Mouse (Mus musculus): ENCODE measurements around the gene Smc4. TPM values are rescaled to one million over a fixed set of nuclear protein-coding genes. Genes with fewer than 3 reads are reported as not detected.
"Not testable (repeated sequence)": the region's sequence is repeated elsewhere in the genome, so short reads cannot be mapped to it uniquely, and the experiment has no call there.

The Smc4 gene
- polyA plus RNA-seq, 1 experiment from 2014 or later = 28.3 TPM

GRCm38 (mm10) chr3:68977696-68978095 is 26.8 kb upstream of the Smc4 start:
- H3K4me3 ChIP-seq (replicated peaks) = no peak overlapping the region
- WGBS = 95% methylated on average over 4 of the region's 4 CpGs
- H3K9me3 ChIP-seq (replicated peaks) = no peaks in the 10 kb centered on the region
- no peak overlapping the region for H3K4me2 ChIP-seq
- H3K4me1 ChIP-seq = no peaks in the 10 kb centered on the region
- ATAC-seq (ENCODE audit: low FRiP score) = no peak
- no peak overlapping the region for H3K9ac ChIP-seq (replicated peaks)
- no peaks in the 10 kb centered on the region for H3K27me3 ChIP-seq (replicated peaks)
- peaks cover 3% of the 10 kb centered on the region; the same call in 1 of the 2 replicates for H3K36me3 ChIP-seq
- H3K27ac ChIP-seq (replicated peaks) = no peak overlapping the region

- H3K4me2 ChIP-seq = no peak overlapping the region
- H3K27me3 ChIP-seq (replicated peaks) = no peaks in the 10 kb centered on the region
- H3K27ac ChIP-seq (replicated peaks) = no peak overlapping the region
- peaks cover 3% of the 10 kb centered on the region; the same call in 1 of the 2 replicates for H3K36me3 ChIP-seq
- no peaks in the 10 kb centered on the region for H3K4me1 ChIP-seq
- H3K9me3 ChIP-seq (replicated peaks) = no peaks in the 10 kb centered on the region
- ATAC-seq (ENCODE audit: low FRiP score) = no peak
- WGBS = 95% methylated on average over 10 of the region's 10 CpGs
- no peak overlapping the region for H3K9ac ChIP-seq (replicated peaks)
- no peak overlapping the region for H3K4me3 ChIP-seq (replicated peaks)
Measured at GRCm38 (mm10) chr3:68979187-68979586, 25.4 kb upstream of the Smc4 start.

GRCm38 (mm10) chr3:68980898-68981297 is 23.6 kb upstream of the Smc4 start:
- 83% methylated on average over 9 of the region's 9 CpGs for WGBS
- Histone ChIP-seq H3K27me3 (replicated peaks) (no peaks in the 10 kb centered on the region), H3K4me1 (no peaks in the 10 kb centered on the region), H3K36me3 (peaks cover 9% of the 10 kb centered on the region), H3K9ac (replicated peaks) (no peak overlapping the region), H3K27ac (replicated peaks) (no peak overlapping the region), H3K4me2 (no peak overlapping the region), H3K9me3 (replicated peaks) (no peaks in the 10 kb centered on the region), H3K4me3 (replicated peaks) (no peak overlapping the region)
- ATAC-seq (ENCODE audit: low FRiP score) = no peak

GRCm38 (mm10) chr3:68986550-68986949 is 18.0 kb upstream of the Smc4 start:
- WGBS = 87% methylated on average over 2 of the region's 2 CpGs
- Histone ChIP-seq H3K27ac (replicated peaks) (no peak overlapping the region), H3K9ac (replicated peaks) (no peak overlapping the region), H3K4me1 (no peaks in the 10 kb centered on the region), H3K4me2 (no peak overlapping the region), H3K9me3 (replicated peaks) (no peaks in the 10 kb centered on the region), H3K4me3 (replicated peaks) (no peak overlapping the region), H3K36me3 (peaks cover 12% of the 10 kb centered on the region), H3K27me3 (replicated peaks) (no peaks in the 10 kb centered on the region)
- ATAC-seq (ENCODE audit: low FRiP score) = no peak

- 92% methylated on average over 4 of the region's 4 CpGs for WGBS
- no peaks in the 10 kb centered on the region for H3K9me3 ChIP-seq (replicated peaks)
- no peak overlapping the region for H3K27ac ChIP-seq (replicated peaks)
- H3K9ac ChIP-seq (replicated peaks) = no peak overlapping the region
- peaks cover 17% of the 10 kb centered on the region for H3K4me1 ChIP-seq
- H3K27me3 ChIP-seq (replicated peaks) = no peaks in the 10 kb centered on the region
- H3K36me3 ChIP-seq = no peaks in the 10 kb centered on the region
- ATAC-seq (ENCODE audit: low FRiP score) = no peak
- no peak overlapping the region for H3K4me3 ChIP-seq (replicated peaks)
- H3K4me2 ChIP-seq = no peak overlapping the region
Measured at GRCm38 (mm10) chr3:69002781-69003180, 1.8 kb upstream of the Smc4 start.

- whole genome bisulfite sequencing = under 1% methylated on average over 7 of the region's 7 CpGs
- peak; percentile 13 for ATAC-seq (ENCODE audit: low FRiP score)
- H3K9ac ChIP-seq (replicated peaks) = peak overlapping the region; percentile 61
Measured at GRCm38 (mm10) chr3:69004055-69004436, 492 bp upstream of the Smc4 start.

GRCm38 (mm10) chr3:69005338-69006245 is 1.1 kb downstream of the Smc4 start:
- H3K27ac ChIP-seq (replicated peaks) = peak overlapping the region; percentile 87
- H3K9me3 ChIP-seq (replicated peaks) = no peaks in the 10 kb centered on the region
- peak overlapping the region; percentile 97 for H3K4me2 ChIP-seq
- peak; percentile 56 for ATAC-seq (ENCODE audit: low FRiP score)
- no peaks in the 10 kb centered on the region for H3K36me3 ChIP-seq
- no peaks in the 10 kb centered on the region for H3K27me3 ChIP-seq (replicated peaks)
- H3K9ac ChIP-seq (replicated peaks) = peak overlapping the region; percentile 63
- peak overlapping the region; percentile 95 for H3K4me3 ChIP-seq (replicated peaks)
- WGBS = under 1% methylated on average over 72 of the region's 72 CpGs
- peaks cover 17% of the 10 kb centered on the region for H3K4me1 ChIP-seq

More at GRCm38 (mm10) chr3:69004055-69004436, 492 bp upstream of the Smc4 start:
- peak overlapping the region; percentile 95 for H3K4me3 ChIP-seq (replicated peaks)
- peak overlapping the region; percentile 74 for H3K4me2 ChIP-seq
- H3K36me3 ChIP-seq = no peaks in the 10 kb centered on the region
- H3K9me3 ChIP-seq (replicated peaks) = no peaks in the 10 kb centered on the region
- H3K27me3 ChIP-seq (replicated peaks) = no peaks in the 10 kb centered on the region
- H3K4me1 ChIP-seq = peaks cover 17% of the 10 kb centered on the region
- H3K27ac ChIP-seq (replicated peaks) = peak overlapping the region; percentile 87

GRCm38 (mm10) chr3:69006246-69006760 is 1.8 kb downstream of the Smc4 start:
- Histone ChIP-seq H3K27me3 (replicated peaks) (no peaks in the 10 kb centered on the region), H3K9ac (replicated peaks) (peak overlapping the region; percentile 63), H3K4me3 (replicated peaks) (peak overlapping the region; percentile 95), H3K36me3 (no peaks in the 10 kb centered on the region), H3K27ac (replicated peaks) (peak overlapping the region; percentile 87; the same call in 1 of the 2 replicates), H3K4me2 (peak overlapping the region; percentile 97), H3K4me1 (peaks cover 17% of the 10 kb centered on the region), H3K9me3 (replicated peaks) (no peaks in the 10 kb centered on the region)
- ATAC-seq (ENCODE audit: low FRiP score) = no peak
- WGBS = 4% methylated on average over 21 of the region's 21 CpGs

- ATAC-seq (ENCODE audit: low FRiP score) = no peak
- WGBS = 88% methylated on average over 2 of the region's 2 CpGs
- no peaks in the 10 kb centered on the region for H3K27me3 ChIP-seq (replicated peaks)
Measured at GRCm38 (mm10) chr3:69008873-69009272, 4.3 kb downstream of the Smc4 start.

GRCm38 (mm10) chr3:69017181-69017580 is 12.6 kb downstream of the Smc4 start:
- H3K4me2 ChIP-seq = no peak overlapping the region
- no peak overlapping the region for H3K27ac ChIP-seq (replicated peaks)
- H3K4me1 ChIP-seq = no peaks in the 10 kb centered on the region
- no peaks in the 10 kb centered on the region for H3K9me3 ChIP-seq (replicated peaks)
- 94% methylated on average over 3 of the region's 3 CpGs for WGBS
- H3K9ac ChIP-seq (replicated peaks) = no peak overlapping the region
- no peak for ATAC-seq (ENCODE audit: low FRiP score)
- H3K27me3 ChIP-seq (replicated peaks) = no peaks in the 10 kb centered on the region
- H3K36me3 ChIP-seq = peaks cover 3% of the 10 kb centered on the region; the same call in 1 of the 2 replicates
- H3K4me3 ChIP-seq (replicated peaks) = no peak overlapping the region

More at GRCm38 (mm10) chr3:69008873-69009272, 4.3 kb downstream of the Smc4 start:
- no peak overlapping the region for H3K4me2 ChIP-seq
- H3K4me3 ChIP-seq (replicated peaks) = no peak overlapping the region
- H3K4me1 ChIP-seq = peaks cover 13% of the 10 kb centered on the region
- H3K9ac ChIP-seq (replicated peaks) = no peak overlapping the region
- H3K9me3 ChIP-seq (replicated peaks) = no peaks in the 10 kb centered on the region
- no peak overlapping the region for H3K27ac ChIP-seq (replicated peaks)
- H3K36me3 ChIP-seq = no peaks in the 10 kb centered on the region

- H3K4me3 ChIP-seq (replicated peaks); H3K27ac ChIP-seq (replicated peaks); ATAC-seq (ENCODE audit: low FRiP score); H3K36me3 ChIP-seq; H3K4me2 ChIP-seq; H3K9me3 ChIP-seq (replicated peaks); H3K4me1 ChIP-seq; H3K27me3 ChIP-seq (replicated peaks); H3K9ac ChIP-seq (replicated peaks): not testable (repeated sequence)
- 95% methylated on average over 2 of the region's 2 CpGs for WGBS
Measured at GRCm38 (mm10) chr3:69018635-69019034, 14.1 kb downstream of the Smc4 start.

- no peak overlapping the region for H3K4me3 ChIP-seq (replicated peaks)
- peaks cover 3% of the 10 kb centered on the region; the same call in 1 of the 2 replicates for H3K36me3 ChIP-seq
- WGBS = 95% methylated on average over 2 of the region's 2 CpGs
- H3K4me1 ChIP-seq = no peaks in the 10 kb centered on the region
- H3K9me3 ChIP-seq (replicated peaks) = no peaks in the 10 kb centered on the region
- H3K27me3 ChIP-seq (replicated peaks) = no peaks in the 10 kb centered on the region
- H3K9ac ChIP-seq (replicated peaks) = no peak overlapping the region
- H3K27ac ChIP-seq (replicated peaks) = no peak overlapping the region
- no peak for ATAC-seq (ENCODE audit: low FRiP score)
- no peak overlapping the region for H3K4me2 ChIP-seq
Measured at GRCm38 (mm10) chr3:69020285-69020684, 15.7 kb downstream of the Smc4 start.

Measured in neural tube, embryonic 15.5 days (tissue).